Mouse (Mus musculus) forebrain, embryonic 10.5 days (tissue): ENCODE results near the gene 5730522E02Rik. TPM values are rescaled to one million over a fixed set of nuclear protein-coding genes. Genes with fewer than 3 reads are reported as not detected.

Source experiments
- DNase-seq: peaks from one replicate; pipeline ENCODE4 v3.0.0-alpha.2; 2017; ENCODE audit warnings: low spot score; ENCODE audit errors: extremely low spot score
- H3K27ac ChIP-seq: fragments of 300-500 bp; sonication (generic); 2 replicates; pipeline ENCODE4 v1.5.1; 2016; ENCODE audit warnings: mild to moderate bottlenecking
- H3K27me3 ChIP-seq: fragments of 300-500 bp; sonication (generic); 2 replicates; pipeline ENCODE4 v1.6.1; 2016; ENCODE audit warnings: mild to moderate bottlenecking; ENCODE audit not compliant: poor library complexity, severe bottlenecking
- H3K36me3 ChIP-seq: fragments of 300-500 bp; sonication (generic); replicated peaks from 2 replicates; pipeline ENCODE4 v1.6.1; 2016; ENCODE audit warnings: mild to moderate bottlenecking, moderate library complexity
- H3K4me1 ChIP-seq: fragments of 300-500 bp; sonication (generic); 2 replicates; pipeline ENCODE4 v1.6.1; 2016
- H3K4me3 ChIP-seq: fragments of 300-500 bp; sonication (generic); 2 replicates; pipeline ENCODE4 v1.5.1; 2016; ENCODE audit warnings: mild to moderate bottlenecking, moderate library complexity
- H3K9me3 ChIP-seq: fragments of 300-500 bp; sonication (generic); 2 replicates; pipeline ENCODE4 v1.6.1; 2016; ENCODE audit warnings: mild to moderate bottlenecking, moderate library complexity
- WGBS: fragments of 180-500 bp; shearing (Covaris S2); methylation state at CpG from one replicate; pipeline ENCODE4 v1.1.7; 2016; 5-methylcytosine and 5-hydroxymethylcytosine counted together
- polyA plus RNA-seq: library from polyadenylated mRNA; unstranded; fragments of >200 nt; fragmentation: Nextera tagmentation; extraction: Ambion mirVana; gene quantifications from 2 replicates; pipeline ENCODE4 v1.2.1, GENCODE M21; 2016

Gene 5730522E02Rik
- polyA plus RNA-seq, 1 experiment from 2014 or later, result 4.9 TPM

DNA sequence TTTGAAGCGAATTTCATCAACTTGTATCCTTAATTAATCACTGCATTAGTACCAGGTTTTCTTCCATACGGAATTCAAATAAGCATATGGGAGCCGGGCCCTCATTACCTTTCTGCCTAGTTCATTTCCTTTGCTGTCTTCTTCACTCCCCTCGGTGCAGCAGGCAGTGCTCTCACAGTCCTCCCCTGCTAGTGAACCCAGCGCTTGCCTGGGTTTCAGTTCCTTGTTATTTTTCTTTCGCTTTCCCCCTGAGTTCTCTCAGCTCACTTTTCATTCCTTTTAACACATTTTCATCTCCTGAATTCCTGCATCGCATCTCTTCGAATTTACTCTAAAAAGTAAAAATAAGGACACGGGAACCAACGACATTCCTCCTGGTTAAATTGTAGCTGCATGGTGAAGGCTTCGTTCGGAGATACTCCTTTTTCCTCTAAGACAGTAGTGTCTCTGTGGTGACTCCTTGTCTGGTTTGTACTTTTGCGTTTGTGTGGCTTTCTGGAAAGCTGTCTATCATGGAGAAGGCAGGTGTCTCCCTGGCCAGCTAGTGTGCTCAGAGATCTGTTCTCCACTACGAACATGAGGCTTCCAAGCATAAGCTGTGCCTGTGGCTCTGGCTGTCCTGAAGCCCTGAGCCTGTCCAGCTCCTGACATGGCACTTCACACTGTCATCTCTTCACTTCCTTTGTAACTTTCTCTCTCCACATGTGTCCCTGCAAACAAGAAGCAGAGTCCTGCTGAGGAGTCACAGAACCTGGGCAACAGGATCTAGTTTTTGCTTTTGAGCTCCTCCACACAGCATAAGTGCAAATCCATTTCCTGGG lies 361.5 kb downstream of the 5730522E02Rik start:
- Histone ChIP-seq H3K4me1 (peaks cover 25% of the 10 kb centered on the region), H3K9me3 (no peaks in the 10 kb centered on the region), H3K27me3 (no peaks in the 10 kb centered on the region), H3K36me3 (no peaks in the 10 kb centered on the region), H3K27ac (no peak overlapping the region; the same call in 1 of the 2 replicates), H3K4me3 (no peak overlapping the region)
- 69% methylated on average over 14 of the region's 14 CpGs for WGBS
- DNase-seq, result no peak

DNA sequence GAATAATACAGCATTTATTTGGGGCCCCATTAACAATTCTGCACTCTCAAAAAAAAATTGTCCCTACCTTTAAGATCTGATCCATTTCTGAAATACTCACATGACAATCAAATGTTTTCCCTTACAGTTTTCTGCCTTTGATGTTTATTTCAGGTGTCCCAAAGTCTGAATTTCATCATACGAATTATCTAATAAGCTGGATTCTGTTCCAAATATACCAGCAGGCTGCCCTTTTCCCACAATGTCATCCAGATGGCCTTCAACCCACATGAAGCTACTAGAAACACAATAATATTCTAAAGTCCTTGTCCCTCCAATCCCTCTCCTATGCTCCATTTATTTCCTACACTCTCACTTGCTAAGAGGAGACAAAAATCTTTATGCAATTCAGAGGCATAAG lies 372.1 kb downstream of the 5730522E02Rik start:
- WGBS, result 90% methylated on average over 1 of the region's 1 CpGs

DNA sequence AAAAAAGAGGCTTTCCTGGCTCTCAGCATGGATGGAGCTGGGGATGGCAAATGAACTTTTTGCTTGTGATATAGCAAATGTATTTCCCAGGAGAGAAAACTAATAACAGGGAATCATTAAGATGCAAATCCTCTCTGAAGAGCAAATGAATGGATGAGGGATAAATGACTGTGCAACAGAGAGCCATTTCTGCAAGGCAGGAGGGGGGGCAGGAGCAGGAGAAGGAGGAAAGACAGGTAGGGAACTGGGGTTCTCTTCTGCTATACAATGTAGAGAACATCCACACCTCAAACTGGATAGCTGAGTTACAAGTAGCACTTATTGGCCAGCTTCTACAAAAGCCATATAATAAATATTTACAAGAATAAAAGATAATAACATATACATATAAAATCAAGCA lies 390.8 kb downstream of the 5730522E02Rik start:
- Histone ChIP-seq H3K27me3 (no peaks in the 10 kb centered on the region), H3K4me1 (no peaks in the 10 kb centered on the region; the same call in 1 of the 2 replicates), H3K36me3 (no peaks in the 10 kb centered on the region), H3K9me3 (peaks cover 10% of the 10 kb centered on the region), H3K4me3 (no peak overlapping the region), H3K27ac (no peak overlapping the region)
- DNase-seq, result no peak

More for the DNA sequence above, 372.1 kb downstream of the 5730522E02Rik start:
- Histone ChIP-seq H3K4me3 (no peak overlapping the region), H3K27me3 (no peaks in the 10 kb centered on the region), H3K27ac (no peak overlapping the region), H3K4me1 (no peaks in the 10 kb centered on the region), H3K36me3 (no peaks in the 10 kb centered on the region), H3K9me3 (no peaks in the 10 kb centered on the region)
- DNase-seq, result no peak

DNA sequence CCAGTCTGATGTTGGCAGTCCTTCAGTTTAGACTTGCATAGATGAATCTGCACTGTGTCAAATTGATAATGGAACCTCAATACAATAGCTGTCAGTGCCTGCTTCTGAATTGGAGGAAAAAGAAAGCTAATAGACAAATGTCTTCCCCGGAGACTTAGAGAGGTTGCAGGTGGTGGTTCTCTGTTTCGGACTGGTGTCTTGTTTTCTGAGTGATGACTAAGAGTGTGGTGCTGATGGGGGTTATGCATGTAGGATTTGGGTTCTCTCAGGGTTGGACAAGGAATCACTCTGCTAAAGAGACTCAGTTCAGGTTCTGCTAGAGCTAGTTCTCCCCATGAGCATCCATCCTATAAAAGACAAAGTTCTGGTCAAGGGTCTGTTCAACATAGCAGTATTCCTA lies 397.1 kb downstream of the 5730522E02Rik start:
- H3K27me3 ChIP-seq, result no peaks in the 10 kb centered on the region
- H3K27ac ChIP-seq, result no peak overlapping the region
- no peaks in the 10 kb centered on the region for H3K4me1 ChIP-seq
- 90% methylated on average over 2 of the region's 2 CpGs for WGBS
- DNase-seq, result no peak
- H3K9me3 ChIP-seq, result no peaks in the 10 kb centered on the region
- no peaks in the 10 kb centered on the region for H3K36me3 ChIP-seq
- no peak overlapping the region for H3K4me3 ChIP-seq

DNA sequence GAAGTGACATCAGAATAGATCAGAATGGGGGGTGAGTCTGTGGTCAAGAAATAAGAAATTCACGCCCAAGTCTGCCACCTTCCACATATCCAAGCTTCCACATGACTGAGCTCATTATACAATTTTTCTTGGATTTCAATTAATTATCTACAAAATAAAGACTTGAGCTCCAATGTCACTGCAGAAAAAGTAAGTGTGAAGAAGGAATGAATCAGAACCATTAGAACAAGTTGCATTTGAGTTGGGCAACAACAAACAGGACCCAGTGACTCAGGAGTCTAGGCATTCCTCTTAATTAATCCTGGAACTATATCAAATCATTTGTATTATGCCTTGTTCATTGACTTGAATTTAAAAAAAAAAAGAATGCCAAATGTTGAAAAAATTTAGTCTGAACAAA lies 422.9 kb downstream of the 5730522E02Rik start:
- Histone ChIP-seq H3K27me3 (no peaks in the 10 kb centered on the region), H3K4me3 (no peak overlapping the region), H3K27ac (no peak overlapping the region), H3K9me3 (no peaks in the 10 kb centered on the region), H3K4me1 (no peaks in the 10 kb centered on the region), H3K36me3 (no peaks in the 10 kb centered on the region)
- DNase-seq, result no peak
- WGBS, result 93% methylated on average over 1 of the region's 1 CpGs

DNA sequence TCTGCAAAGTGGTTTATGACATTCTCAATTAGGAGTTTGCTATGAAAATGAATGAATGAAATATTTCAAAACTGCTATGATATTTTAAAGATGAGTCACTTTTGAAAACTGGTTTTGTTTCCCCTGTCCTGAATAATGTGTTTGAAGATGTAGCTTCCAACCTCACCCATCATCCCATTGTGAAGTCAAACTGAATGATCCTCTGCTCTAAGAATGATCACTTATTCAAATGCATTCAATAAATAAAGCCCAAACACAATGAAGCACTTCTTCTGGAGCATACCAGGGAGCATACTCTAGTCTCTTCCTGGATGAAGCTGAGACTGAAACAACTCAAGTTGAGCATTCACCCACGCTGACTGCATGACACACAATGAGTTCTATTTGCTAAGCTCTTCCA lies 438.3 kb downstream of the 5730522E02Rik start:
- no peaks in the 10 kb centered on the region for H3K9me3 ChIP-seq
- H3K27ac ChIP-seq, result no peak overlapping the region
- DNase-seq, result no peak
- H3K4me1 ChIP-seq, result peaks cover 12% of the 10 kb centered on the region
- no peak overlapping the region for H3K4me3 ChIP-seq
- H3K36me3 ChIP-seq, result no peaks in the 10 kb centered on the region
- WGBS, result 86% methylated on average over 1 of the region's 1 CpGs
- no peaks in the 10 kb centered on the region for H3K27me3 ChIP-seq

DNA sequence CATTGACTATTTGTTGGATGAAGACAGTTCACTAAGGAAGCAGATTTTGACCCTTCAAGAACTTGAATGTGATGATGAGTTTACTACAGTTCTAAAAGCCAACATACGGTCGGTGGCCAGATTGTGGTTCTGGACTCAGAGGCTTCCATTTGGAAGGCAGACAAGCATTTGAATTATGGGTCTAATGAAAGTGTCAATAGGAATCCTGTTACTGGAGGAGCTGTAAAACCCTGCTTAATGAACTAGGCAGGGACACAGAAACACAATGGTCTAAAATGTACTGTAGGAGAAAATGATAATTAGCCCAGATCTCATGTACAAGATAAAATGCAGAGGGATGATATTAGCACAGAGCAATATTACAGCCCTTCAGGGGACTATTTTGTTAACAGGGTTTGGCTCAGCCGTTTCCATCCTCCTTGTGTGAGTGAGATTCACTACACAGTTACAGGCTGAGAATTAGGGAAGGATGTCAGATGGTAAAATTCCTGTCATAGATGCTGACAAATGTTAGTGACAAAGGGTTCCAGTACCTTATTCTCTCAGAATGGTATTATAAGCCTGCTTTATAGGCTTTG lies 439.5 kb downstream of the 5730522E02Rik start:
- peaks cover 19% of the 10 kb centered on the region for H3K4me1 ChIP-seq
- WGBS, result 86% methylated on average over 3 of the region's 3 CpGs
- H3K27me3 ChIP-seq, result no peaks in the 10 kb centered on the region
- no peak for DNase-seq
- no peak overlapping the region for H3K27ac ChIP-seq
- H3K36me3 ChIP-seq, result no peaks in the 10 kb centered on the region
- no peaks in the 10 kb centered on the region for H3K9me3 ChIP-seq
- no peak overlapping the region for H3K4me3 ChIP-seq

DNA sequence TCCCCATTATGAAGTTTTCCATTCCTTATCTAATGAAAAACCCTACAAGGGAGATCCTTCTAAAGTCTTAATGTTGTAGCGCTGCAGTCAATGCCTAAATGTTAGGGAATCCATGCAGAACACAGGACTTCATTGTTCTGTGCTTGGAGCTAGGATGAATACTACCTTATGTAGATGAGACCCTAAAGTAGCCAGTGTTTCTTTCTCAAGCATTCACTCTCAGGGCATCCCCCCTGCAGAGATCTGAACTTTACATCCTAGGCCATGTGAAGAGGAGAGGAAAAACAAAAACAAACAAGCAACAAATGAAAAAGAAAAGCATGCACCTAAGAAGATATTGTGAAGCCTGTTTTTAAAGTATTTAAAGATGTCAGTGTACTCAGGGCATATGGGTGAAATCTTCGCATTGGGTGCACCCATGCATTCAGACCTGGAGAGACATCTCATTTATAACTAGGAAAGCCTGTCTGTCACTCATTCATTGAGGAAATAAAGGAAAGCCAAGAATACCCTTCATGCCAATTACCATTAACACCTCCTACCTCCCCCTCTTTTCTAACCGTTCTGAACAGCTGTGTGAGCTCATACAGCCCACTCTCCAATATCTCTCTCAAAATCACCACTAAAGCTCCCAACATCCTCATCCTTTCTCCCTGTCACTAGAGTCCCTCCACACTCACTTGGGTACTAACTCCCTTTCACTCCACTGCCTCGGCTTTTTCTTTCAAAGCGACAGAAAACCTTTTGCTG lies 442.8 kb downstream of the 5730522E02Rik start:
- no peaks in the 10 kb centered on the region for H3K36me3 ChIP-seq
- H3K27ac ChIP-seq, result no peak overlapping the region; the same call in 1 of the 2 replicates
- H3K9me3 ChIP-seq, result no peaks in the 10 kb centered on the region
- H3K27me3 ChIP-seq, result no peaks in the 10 kb centered on the region
- H3K4me3 ChIP-seq, result no peak overlapping the region
- WGBS, result 32% methylated on average over 5 of the region's 5 CpGs
- H3K4me1 ChIP-seq, result peaks cover 19% of the 10 kb centered on the region
- DNase-seq, result no peak

DNA sequence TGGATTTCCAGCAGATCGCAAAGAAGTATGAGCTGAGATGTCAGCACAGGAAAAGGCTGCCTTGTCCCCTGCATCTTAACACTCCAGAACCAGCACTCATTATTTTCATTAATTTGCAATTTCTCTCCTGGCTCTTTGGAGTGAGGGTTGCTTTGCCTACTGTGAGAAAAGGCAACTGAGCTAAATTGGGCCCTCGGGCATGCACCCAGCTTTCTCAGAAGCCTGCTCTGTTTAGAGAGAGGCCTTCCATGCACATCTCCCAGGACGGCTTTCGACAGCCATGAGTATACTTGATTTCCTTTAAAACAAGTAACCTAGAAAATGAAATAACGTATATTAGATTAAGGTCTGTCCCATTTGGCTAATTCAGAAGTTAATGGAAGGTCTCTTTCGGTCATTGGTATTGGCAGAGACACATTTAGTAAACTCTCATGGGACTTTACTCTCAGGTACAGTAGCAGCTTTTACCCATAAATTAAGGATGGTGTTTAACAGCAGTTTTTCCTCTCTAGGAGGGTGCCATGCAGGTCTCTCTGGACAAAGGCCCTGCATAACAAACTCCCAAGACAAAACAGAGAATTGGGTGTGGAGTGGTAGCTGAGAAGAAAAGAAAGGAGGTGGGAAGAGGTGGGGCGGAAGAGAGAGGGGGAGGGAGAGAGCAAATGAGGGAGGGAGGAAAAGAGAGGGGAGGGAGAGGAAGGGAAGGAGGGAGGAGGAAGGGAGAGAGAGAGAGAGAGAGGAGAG lies 457.2 kb downstream of the 5730522E02Rik start:
- Histone ChIP-seq H3K4me1 (peaks cover 9% of the 10 kb centered on the region), H3K9me3 (no peaks in the 10 kb centered on the region; the same call in 1 of the 2 replicates), H3K27me3 (no peaks in the 10 kb centered on the region), H3K27ac (no peak overlapping the region), H3K36me3 (no peaks in the 10 kb centered on the region), H3K4me3 (no peak overlapping the region)
- WGBS, result 78% methylated on average over 7 of the region's 7 CpGs
- DNase-seq, result no peak

DNA sequence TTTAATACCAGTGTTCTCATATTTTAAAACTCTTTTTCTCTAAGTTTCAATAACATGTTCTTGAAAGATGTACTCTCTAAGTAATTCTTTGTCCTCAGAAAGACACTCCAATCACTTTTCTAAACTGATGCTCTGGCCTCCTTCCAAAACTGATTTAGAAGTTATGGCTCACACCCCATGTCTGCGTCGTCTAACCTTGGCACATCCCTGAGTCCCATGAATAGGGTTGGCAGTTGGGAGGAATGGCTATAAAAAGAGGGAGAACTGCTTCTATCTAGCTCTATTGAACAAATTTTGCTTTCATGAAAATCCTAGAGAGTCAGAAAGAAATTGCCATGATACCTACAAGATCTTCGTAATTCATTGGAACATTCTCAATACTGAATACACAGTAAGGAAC lies 458.1 kb downstream of the 5730522E02Rik start:
- WGBS, result 92% methylated on average over 3 of the region's 3 CpGs
- no peaks in the 10 kb centered on the region for H3K36me3 ChIP-seq
- no peak overlapping the region for H3K4me3 ChIP-seq
- H3K27ac ChIP-seq, result no peak overlapping the region
- DNase-seq, result no peak
- no peaks in the 10 kb centered on the region; the same call in 1 of the 2 replicates for H3K9me3 ChIP-seq
- H3K4me1 ChIP-seq, result peaks cover 13% of the 10 kb centered on the region
- H3K27me3 ChIP-seq, result no peaks in the 10 kb centered on the region

DNA sequence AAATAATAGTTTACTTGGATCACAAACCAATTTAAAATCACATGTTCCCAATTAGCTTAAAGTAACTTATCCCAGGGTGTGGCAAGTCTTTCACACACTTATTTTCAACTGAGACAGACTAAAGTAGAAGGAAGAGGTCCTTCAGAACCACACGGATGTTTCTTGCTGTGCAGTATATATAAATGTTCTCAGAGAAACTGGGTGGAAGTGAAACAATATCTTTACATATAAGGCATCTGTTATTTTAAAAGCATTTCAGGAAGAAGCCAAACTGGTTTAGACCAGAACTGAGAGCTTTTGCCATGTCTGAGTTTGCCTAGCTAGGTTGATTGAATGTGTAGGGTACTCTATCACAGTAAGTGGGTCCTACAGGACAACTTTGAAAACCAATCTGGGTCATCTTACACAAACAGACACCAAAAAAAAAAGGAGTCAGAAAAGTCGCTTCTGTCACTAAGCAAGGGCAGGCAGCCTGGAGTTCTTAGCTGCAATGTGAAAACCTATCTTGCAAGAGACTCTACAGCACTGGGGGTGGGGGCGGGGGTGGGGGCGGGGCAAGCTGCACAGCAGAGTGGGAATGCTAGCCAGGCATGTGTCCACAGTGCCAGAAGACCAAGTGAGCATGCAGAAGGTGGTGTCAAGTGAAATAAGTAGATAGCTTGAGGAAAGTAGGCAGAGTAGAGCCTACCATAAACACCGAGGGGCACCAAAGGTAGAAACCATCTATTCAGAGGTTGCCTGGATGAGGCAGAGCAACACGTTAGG lies 463.3 kb downstream of the 5730522E02Rik start:
- H3K36me3 ChIP-seq, result no peaks in the 10 kb centered on the region
- peaks cover 16% of the 10 kb centered on the region for H3K4me1 ChIP-seq
- no peaks in the 10 kb centered on the region for H3K9me3 ChIP-seq
- 63% methylated on average over 6 of the region's 6 CpGs for WGBS
- no peaks in the 10 kb centered on the region for H3K27me3 ChIP-seq
- no peak for DNase-seq
- H3K4me3 ChIP-seq, result no peak overlapping the region
- H3K27ac ChIP-seq, result no peak overlapping the region

DNA sequence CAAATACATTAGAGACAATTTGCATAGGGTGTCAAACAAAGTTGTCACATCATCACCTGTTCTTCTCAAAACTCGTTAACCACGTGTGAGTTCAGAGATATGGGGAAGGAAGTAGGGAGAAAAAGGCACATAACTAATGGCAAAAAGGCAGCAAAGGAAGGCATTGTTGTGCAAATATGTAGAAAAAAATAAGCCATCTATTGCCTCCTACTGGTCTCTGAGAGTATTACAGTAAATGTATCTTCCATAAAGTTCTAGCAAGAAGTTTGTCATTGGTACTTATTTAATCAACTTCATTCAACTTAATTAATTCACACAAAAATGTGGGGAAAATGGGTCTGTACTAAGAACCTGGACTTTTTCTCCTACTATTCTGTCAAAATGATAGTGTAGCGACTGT lies 466.9 kb downstream of the 5730522E02Rik start:
- Histone ChIP-seq H3K36me3 (no peaks in the 10 kb centered on the region), H3K4me1 (peaks cover 16% of the 10 kb centered on the region), H3K27me3 (no peaks in the 10 kb centered on the region), H3K4me3 (no peak overlapping the region), H3K27ac (no peak overlapping the region), H3K9me3 (no peaks in the 10 kb centered on the region)
- WGBS, result 90% methylated on average over 3 of the region's 3 CpGs
- DNase-seq, result no peak
